Mouse (Mus musculus) heart, embryonic 11.5 days (tissue): ENCODE measurements around the gene Gm28374. TPM values are rescaled to one million over a fixed set of nuclear protein-coding genes. Genes with fewer than 3 reads are reported as not detected.

Source experiments
- ATAC-seq: fragments of 200-750 bp; cut with Nextera tagmentation; replicated peaks from 2 replicates; pipeline ENCODE4 v1.8.0; 2017; ENCODE audit warnings: moderate library complexity; ENCODE audit not compliant: insufficient number of reproducible peaks, low FRiP score, low TSS enrichment
- H3K27ac ChIP-seq: fragments of 300-500 bp; sonication (generic); 2 replicates; pipeline ENCODE4 v1.5.1; 2014; ENCODE audit warnings: mild to moderate bottlenecking, low read depth, low read length
- H3K27me3 ChIP-seq: fragments of 300-500 bp; sonication (generic); 2 replicates; pipeline ENCODE4 v1.6.1; 2014; ENCODE audit warnings: mild to moderate bottlenecking, low read length, mixed read lengths; ENCODE audit not compliant: control insufficient read depth, insufficient read depth
- H3K36me3 ChIP-seq: fragments of 300-500 bp; sonication (generic); 2 replicates; pipeline ENCODE4 v1.6.1; 2014; ENCODE audit warnings: mild to moderate bottlenecking, low read length, moderate library complexity, mixed read lengths; ENCODE audit not compliant: control insufficient read depth, insufficient read depth
- H3K4me1 ChIP-seq: fragments of 300-500 bp; sonication (generic); 2 replicates; pipeline ENCODE4 v1.6.1; 2014; ENCODE audit warnings: low read length; ENCODE audit not compliant: control insufficient read depth, insufficient read depth
- H3K4me2 ChIP-seq: fragments of 300-500 bp; sonication (generic); 2 replicates; pipeline ENCODE4 v1.6.1; 2014; ENCODE audit warnings: mild to moderate bottlenecking, moderate library complexity
- H3K4me3 ChIP-seq: fragments of 300-500 bp; sonication (generic); 2 replicates; pipeline ENCODE4 v1.5.1; 2014; ENCODE audit warnings: low read depth, low read length
- H3K9ac ChIP-seq: fragments of 300-500 bp; sonication (generic); 2 replicates; pipeline ENCODE4 v1.6.1; 2014; ENCODE audit warnings: mild to moderate bottlenecking, low read depth, low read length, moderate library complexity
- H3K9me3 ChIP-seq: fragments of 300-500 bp; sonication (generic); replicated peaks from 2 replicates; pipeline ENCODE4 v1.6.1; 2016; ENCODE audit warnings: low read length; ENCODE audit not compliant: control insufficient read depth
- WGBS: fragments of 180-500 bp; shearing (Covaris S2); extraction: QIAGEN DNeasy Blood & Tissue Kit; methylation state at CpG from one replicate; pipeline ENCODE4 v1.1.7; 2014; ENCODE audit not compliant: insufficient replicate concordance; 5-methylcytosine and 5-hydroxymethylcytosine counted together
- polyA plus RNA-seq: library from polyadenylated mRNA; unstranded; fragments of >200 nt; fragmentation: Nextera tagmentation; extraction: Ambion mirVana; gene quantifications from 2 replicates; pipeline ENCODE4 v1.2.1, GENCODE M21; 2014

The Gm28374 gene
- polyA plus RNA-seq, 1 experiment from 2014 or later = 0.36 TPM

GRCm38 (mm10) chr19:6073889-6074288 is 8.2 kb downstream of the Gm28374 start:
- WGBS = 92% methylated on average over 5 of the region's 5 CpGs

DNA sequence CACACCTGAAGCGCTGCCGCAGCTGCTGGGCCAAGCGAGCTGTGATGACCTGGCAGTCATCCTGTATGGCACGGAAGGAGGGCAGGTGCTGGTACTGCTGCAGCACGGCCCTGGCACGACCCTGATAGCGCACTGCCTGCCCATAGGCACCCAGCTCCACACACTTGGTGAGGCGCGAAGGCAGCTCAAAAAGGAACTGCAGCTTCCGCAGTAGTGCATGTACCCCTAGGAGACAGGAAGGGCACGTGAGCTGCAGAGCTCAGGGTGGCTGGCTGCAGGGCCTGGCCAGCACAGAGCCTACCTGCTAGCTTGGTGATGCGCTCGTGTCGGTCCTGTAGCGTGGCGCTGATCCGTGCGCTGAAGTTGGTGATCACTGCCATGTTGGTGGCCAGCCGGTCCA is 10.8 kb downstream of the Gm28374 start:
- Histone ChIP-seq H3K9ac (no peak overlapping the region), H3K27me3 (no peaks in the 10 kb centered on the region), H3K4me3 (no peak overlapping the region), H3K4me2 (no peak overlapping the region), H3K36me3 (peaks cover 17% of the 10 kb centered on the region), H3K27ac (no peak overlapping the region), H3K9me3 (no peaks in the 10 kb centered on the region), H3K4me1 (peaks cover 22% of the 10 kb centered on the region)
- WGBS = 89% methylated on average over 19 of the region's 19 CpGs
- ATAC-seq = no peak

More at GRCm38 (mm10) chr19:6073889-6074288, 8.2 kb downstream of the Gm28374 start:
- H3K36me3 ChIP-seq = peaks cover 14% of the 10 kb centered on the region
- no peak overlapping the region for H3K9ac ChIP-seq
- no peak overlapping the region for H3K4me3 ChIP-seq
- H3K4me1 ChIP-seq = peaks cover 6% of the 10 kb centered on the region
- no peaks in the 10 kb centered on the region for H3K27me3 ChIP-seq
- no peaks in the 10 kb centered on the region for H3K9me3 ChIP-seq
- H3K4me2 ChIP-seq = no peak overlapping the region
- H3K27ac ChIP-seq = no peak overlapping the region
- ATAC-seq = no peak

DNA sequence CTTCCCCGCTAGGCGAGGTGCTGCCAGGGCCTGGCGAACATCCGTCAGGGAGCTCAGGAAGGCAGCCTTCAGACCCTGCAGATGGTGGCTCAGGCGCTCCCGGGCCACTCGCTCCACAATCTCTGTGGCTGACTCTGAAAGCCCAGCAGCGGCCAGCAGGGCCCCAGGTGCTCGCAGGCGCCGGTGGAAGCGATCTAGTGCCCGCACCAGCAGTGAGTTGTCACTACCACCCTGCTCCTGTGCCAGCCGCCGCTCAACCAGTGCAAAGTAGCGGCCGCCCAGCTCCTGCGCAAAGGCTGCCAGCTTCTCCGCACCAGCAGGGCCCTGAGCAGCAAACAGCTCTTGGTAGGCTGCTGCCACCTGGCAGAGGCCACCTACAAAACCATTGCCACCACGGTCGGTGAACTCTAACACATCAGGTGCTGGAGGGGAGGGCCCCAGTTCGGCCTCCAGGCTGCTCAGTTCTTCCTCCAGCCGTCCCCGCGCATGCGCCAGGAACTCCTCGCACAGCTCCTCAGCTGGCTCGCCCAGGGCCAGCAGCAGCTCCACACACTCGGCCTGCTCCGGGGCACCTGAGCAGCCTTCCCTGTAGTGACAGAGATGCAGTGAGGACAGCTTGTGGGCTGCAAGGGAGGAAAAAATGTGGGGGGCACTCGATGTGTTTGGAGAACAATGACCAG is 11.3 kb downstream of the Gm28374 start:
- Histone ChIP-seq H3K27ac (no peak overlapping the region), H3K27me3 (no peaks in the 10 kb centered on the region), H3K36me3 (peaks cover 17% of the 10 kb centered on the region), H3K4me1 (peaks cover 18% of the 10 kb centered on the region), H3K4me2 (no peak overlapping the region), H3K9ac (no peak overlapping the region), H3K9me3 (no peaks in the 10 kb centered on the region), H3K4me3 (no peak overlapping the region)
- 85% methylated on average over 31 of the region's 31 CpGs for WGBS
- no peak for ATAC-seq

DNA sequence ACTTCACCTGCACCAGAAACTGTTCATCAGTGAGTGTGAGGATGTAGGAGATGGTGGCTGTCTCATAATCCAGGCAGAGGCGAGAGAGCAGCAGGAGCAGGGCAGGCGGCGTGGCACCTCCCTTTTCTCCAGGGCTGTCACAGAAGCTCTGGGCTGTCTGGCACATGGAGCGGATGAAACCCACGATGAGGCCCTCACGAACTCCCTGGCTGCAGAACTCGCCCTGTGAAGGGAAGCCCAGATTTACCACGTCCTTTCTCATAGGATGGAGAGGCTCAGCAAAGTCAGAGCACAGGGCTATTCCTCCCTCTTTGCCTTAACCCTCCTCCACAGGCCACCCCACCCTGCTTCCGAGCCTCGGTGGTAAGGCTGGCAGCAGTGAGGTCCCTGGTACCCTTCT is 12.2 kb downstream of the Gm28374 start:
- Histone ChIP-seq H3K9ac (no peak overlapping the region), H3K4me2 (no peak overlapping the region), H3K4me3 (no peak overlapping the region), H3K9me3 (no peaks in the 10 kb centered on the region), H3K4me1 (peaks cover 18% of the 10 kb centered on the region), H3K27me3 (no peaks in the 10 kb centered on the region), H3K27ac (no peak overlapping the region), H3K36me3 (peaks cover 17% of the 10 kb centered on the region)
- ATAC-seq = no peak
- WGBS = 87% methylated on average over 10 of the region's 10 CpGs

DNA sequence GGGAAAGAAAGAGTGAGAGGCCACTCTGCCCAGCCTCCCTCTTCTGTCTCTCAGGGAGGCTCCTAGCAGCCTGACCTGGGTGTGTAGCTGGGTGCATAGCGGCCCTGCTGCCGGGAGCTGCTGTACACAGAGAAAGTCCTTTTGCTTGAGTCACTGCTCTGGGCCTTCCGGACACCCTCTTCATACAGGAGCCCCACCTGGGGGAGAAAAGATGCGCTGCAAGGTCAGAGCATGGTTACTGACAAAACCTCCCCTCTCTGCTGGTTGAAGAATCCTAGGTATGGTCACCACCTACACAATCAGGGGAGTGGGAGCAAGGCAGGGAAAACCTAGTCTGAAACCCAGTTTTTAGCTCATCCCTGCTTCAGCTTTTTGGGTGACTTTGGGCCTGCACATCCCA is 13.1 kb downstream of the Gm28374 start:
- Histone ChIP-seq H3K36me3 (peaks cover 17% of the 10 kb centered on the region), H3K27ac (no peak overlapping the region), H3K4me3 (no peak overlapping the region), H3K27me3 (no peaks in the 10 kb centered on the region), H3K9ac (no peak overlapping the region), H3K4me2 (no peak overlapping the region), H3K9me3 (no peaks in the 10 kb centered on the region), H3K4me1 (peaks cover 18% of the 10 kb centered on the region)
- WGBS = 75% methylated on average over 4 of the region's 4 CpGs
- no peak for ATAC-seq

DNA sequence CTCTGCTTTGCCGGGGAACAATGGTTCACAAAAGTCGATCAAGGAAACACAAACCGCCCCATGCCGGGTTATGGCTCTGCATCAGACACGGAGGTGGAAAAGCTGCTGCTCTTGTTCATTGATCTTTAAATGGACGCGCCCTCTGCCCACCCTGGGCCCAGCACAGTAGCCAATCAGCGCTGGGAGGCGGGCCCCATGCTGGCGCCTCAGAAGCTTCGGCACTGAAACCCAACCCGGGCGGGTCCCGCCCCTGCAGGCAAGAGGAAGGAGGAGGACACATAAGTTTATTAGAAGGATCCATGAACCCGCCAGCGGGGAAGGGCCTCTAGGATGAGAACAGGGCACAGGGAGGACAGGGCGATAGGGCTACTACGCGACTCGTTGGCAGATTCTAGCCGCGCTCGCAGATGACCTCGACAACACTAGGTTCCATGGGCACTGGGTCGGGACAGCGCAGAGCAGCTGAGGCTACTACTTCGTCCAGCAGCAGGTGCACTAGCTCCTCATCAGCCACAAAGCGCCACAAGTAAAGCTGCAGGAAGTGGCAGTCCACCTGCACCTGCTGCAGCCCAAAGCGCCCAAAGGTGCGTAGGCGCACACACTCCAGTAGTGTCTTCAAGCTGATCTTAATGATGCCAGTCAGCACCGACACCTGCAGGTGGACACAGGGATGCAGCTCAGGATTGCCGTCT is 14.2 kb downstream of the Gm28374 start, which contains the start of gene Tm7sf2:
Tm7sf2 (minus strand) TSS at position 650 of the 692 bp plus-strand sequence.
- peaks cover 18% of the 10 kb centered on the region for H3K4me1 ChIP-seq
- 13% methylated on average over 33 of the region's 33 CpGs for WGBS
- H3K36me3 ChIP-seq = peaks cover 17% of the 10 kb centered on the region
- H3K4me2 ChIP-seq = peak within 1 kb of the TSS; percentile 99
- peak; percentile 84 for ATAC-seq
- peak within 1 kb of the TSS; percentile 71 for H3K9ac ChIP-seq
- H3K27me3 ChIP-seq = no peaks in the 10 kb centered on the region
- peak within 1 kb of the TSS; percentile 52 for H3K4me3 ChIP-seq
- no peaks in the 10 kb centered on the region for H3K9me3 ChIP-seq
- peak within 1 kb of the TSS; percentile 57 for H3K27ac ChIP-seq

- Histone ChIP-seq H3K27ac (peak overlapping the region; percentile 57), H3K4me2 (peak overlapping the region; percentile 99), H3K9ac (peak overlapping the region; percentile 71), H3K27me3 (no peaks in the 10 kb centered on the region), H3K4me3 (peak overlapping the region; percentile 52), H3K9me3 (no peaks in the 10 kb centered on the region), H3K36me3 (peaks cover 17% of the 10 kb centered on the region), H3K4me1 (peaks cover 25% of the 10 kb centered on the region)
- ATAC-seq = peak; percentile 43
- 2% methylated on average over 30 of the region's 30 CpGs for WGBS
Observed at GRCm38 (mm10) chr19:6067011-6067723, 14.9 kb downstream of the Gm28374 start.

GRCm38 (mm10) chr19:6066571-6066970 is 15.5 kb downstream of the Gm28374 start:
- Histone ChIP-seq H3K4me3 (peak overlapping the region; percentile 52), H3K4me2 (peak overlapping the region; percentile 99), H3K9me3 (no peaks in the 10 kb centered on the region), H3K36me3 (peaks cover 17% of the 10 kb centered on the region), H3K9ac (peak overlapping the region; percentile 71), H3K27ac (no peak overlapping the region; the same call in 1 of the 2 replicates), H3K4me1 (peaks cover 31% of the 10 kb centered on the region), H3K27me3 (no peaks in the 10 kb centered on the region)
- ATAC-seq = 0 out of 2 replicates have a peak, but pooled peaks have one; percentile 0
- 33% methylated on average over 5 of the region's 5 CpGs for WGBS
